Mouse (Mus musculus) embryo, embryonic 9.5 days (tissue): ENCODE results near the gene Tbrg4.

Experiments
- DNase-seq: peaks from one replicate; pipeline ENCODE4 v3.0.0-alpha.2; 2017; ENCODE audit errors: extremely low spot score

Tbrg4 gene

GRCm38 (mm10) chr11:6623704-6624103 is 2.2 kb downstream of the Tbrg4 start:
- no peak for DNase-seq

GRCm38 (mm10) chr11:6615250-6616205 is 10.3 kb downstream of the Tbrg4 start:
- DNase-seq = no peak

GRCm38 (mm10) chr11:6605491-6606399 is 20.1 kb downstream of the Tbrg4 start, which contains the start of gene Nacad:
Nacad (minus strand) TSS chr11:6606053.
- DNase-seq = peak; percentile 41

GRCm38 (mm10) chr11:6605021-6605481 is 20.8 kb downstream of the Tbrg4 start:
- DNase-seq = no peak

GRCm38 (mm10) chr11:6604604-6604936 is 21.3 kb downstream of the Tbrg4 start:
- DNase-seq = no peak

GRCm38 (mm10) chr11:6603887-6604603 is 21.8 kb downstream of the Tbrg4 start:
- no peak for DNase-seq

GRCm38 (mm10) chr11:6603224-6603623 is 22.6 kb downstream of the Tbrg4 start:
- no peak for DNase-seq

GRCm38 (mm10) chr11:6602662-6603061 is 23.2 kb downstream of the Tbrg4 start:
- no peak for DNase-seq

- no peak for DNase-seq
Measured at GRCm38 (mm10) chr11:6601649-6602480, 24.0 kb downstream of the Tbrg4 start.

GRCm38 (mm10) chr11:6600284-6600944 is 25.5 kb downstream of the Tbrg4 start:
- no peak for DNase-seq

- no peak for DNase-seq
Measured at GRCm38 (mm10) chr11:6599831-6600230, 26.0 kb downstream of the Tbrg4 start.

GRCm38 (mm10) chr11:6599011-6599681 is 26.7 kb downstream of the Tbrg4 start:
- peak; percentile 49 for DNase-seq

- DNase-seq = no peak
Measured at GRCm38 (mm10) chr11:6598191-6598889, 27.5 kb downstream of the Tbrg4 start.

- no peak for DNase-seq
Measured at GRCm38 (mm10) chr11:6597523-6597922, 28.3 kb downstream of the Tbrg4 start.

GRCm38 (mm10) chr11:6596616-6597015 is 29.3 kb downstream of the Tbrg4 start:
- DNase-seq = no peak

GRCm38 (mm10) chr11:6596205-6596604 is 29.7 kb downstream of the Tbrg4 start:
- DNase-seq = no peak

- DNase-seq = no peak
Measured at GRCm38 (mm10) chr11:6595339-6595738, 30.5 kb downstream of the Tbrg4 start.

- no peak for DNase-seq
Measured at GRCm38 (mm10) chr11:6594845-6595244, 31.0 kb downstream of the Tbrg4 start.

- DNase-seq = no peak
Measured at GRCm38 (mm10) chr11:6593406-6593805, 32.5 kb downstream of the Tbrg4 start.
